Mouse (Mus musculus) C2C12 (cell line): ENCODE data around the gene Slc43a2.

Experiments
- CEBPB ChIP-seq: IDR thresholded peaks from one replicate; pipeline ENCODE4 v1.6.1; 2011; ENCODE audit warnings: low read depth, mild to moderate bottlenecking, control low read depth, moderate library complexity
- CTCF ChIP-seq: IDR thresholded peaks from one replicate; pipeline ENCODE4 v1.5.1; 2011; ENCODE audit not compliant: control insufficient read depth, insufficient read depth, insufficient read length
- MAX ChIP-seq: IDR thresholded peaks from one replicate; pipeline ENCODE4 v1.6.1; 2011; ENCODE audit warnings: mild to moderate bottlenecking, control low read depth

- no peak for TF ChIP-seq CTCF
- TF ChIP-seq MAX = no peak
- TF ChIP-seq CEBPB = no peak
Observed at GRCm38 (mm10) chr11:75585978-75586377, 54.5 kb downstream of the Slc43a2 start.
